Mouse (Mus musculus): ENCODE measurements around the gene Bcorl1.

DNA sequence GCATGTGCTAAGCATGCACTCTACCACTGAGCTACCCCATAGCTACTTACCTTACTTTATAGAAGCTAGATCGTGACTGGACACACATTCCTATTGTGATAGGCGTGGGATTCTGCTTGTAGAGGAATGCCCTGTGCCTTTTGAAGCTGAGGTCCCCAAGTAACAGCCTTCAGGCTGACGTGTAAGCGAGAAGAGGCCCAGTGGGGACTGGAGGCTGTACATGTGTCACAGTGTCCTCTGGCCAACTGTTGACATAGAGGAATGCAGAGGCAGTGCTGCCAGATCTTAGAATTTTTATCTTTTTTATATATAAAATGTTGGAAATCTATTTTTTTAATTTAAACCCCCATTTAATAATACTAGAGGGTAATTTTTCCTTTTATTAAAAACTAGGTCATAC, 58.8 kb downstream of the Bcorl1 start:
- no peak for TF ChIP-seq POLR2A (IDR thresholded peaks at IDR 0.05; ENCODE audit: low read depth, low read length)
- no peak for TF ChIP-seq CTCF (IDR thresholded peaks at IDR 0.05; ENCODE audit: extremely low read depth, insufficient read length, insufficient replicate concordance, low read depth, low read length)
